Mouse (Mus musculus): ENCODE data around the gene 6030458C11Rik. TPM values are rescaled to one million over a fixed set of nuclear protein-coding genes. Genes with fewer than 3 reads are reported as not detected.
"Not testable (repeated sequence)": the region's sequence is repeated elsewhere in the genome, so short reads cannot be mapped to it uniquely, and the experiment has no call there.

Gene 6030458C11Rik
- polyA plus RNA-seq, 1 experiment from 2014 or later, result 49.6 TPM

DNA sequence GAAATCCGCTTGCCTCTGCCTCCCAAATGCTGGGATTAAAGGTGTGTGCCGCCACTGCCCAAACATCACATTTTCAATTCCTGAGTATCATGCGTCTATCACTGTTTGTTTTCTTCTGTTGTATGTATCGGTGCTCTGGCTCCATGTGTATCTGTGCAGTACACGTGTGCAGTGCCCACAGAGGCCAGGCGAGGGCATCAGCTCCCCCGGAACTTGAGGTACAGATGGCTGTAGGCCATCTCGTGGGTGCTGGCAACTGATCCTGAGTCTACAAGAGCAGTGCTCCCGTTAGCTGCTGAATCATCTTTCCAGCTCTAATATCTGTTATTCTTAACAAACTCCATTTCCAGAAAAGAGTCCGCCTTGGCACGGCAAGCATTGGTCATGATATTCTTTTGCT lies 11.8 kb downstream of the 6030458C11Rik start:
- WGBS, result 94% methylated on average over 11 of the region's 11 CpGs
- Histone ChIP-seq H3K9ac (no peak overlapping the region), H3K4me1 (no peaks in the 10 kb centered on the region), H3K4me3 (no peak overlapping the region), H3K4me2 (replicated peaks) (no peak overlapping the region), H3K27me3 (no peaks in the 10 kb centered on the region), H3K27ac (no peak overlapping the region), H3K9me3 (no peaks in the 10 kb centered on the region), H3K36me3 (peaks cover 87% of the 10 kb centered on the region)
- ATAC-seq (ENCODE audit: insufficient number of reproducible peaks, insufficient read depth, low FRiP score, low TSS enrichment), result no peak

DNA sequence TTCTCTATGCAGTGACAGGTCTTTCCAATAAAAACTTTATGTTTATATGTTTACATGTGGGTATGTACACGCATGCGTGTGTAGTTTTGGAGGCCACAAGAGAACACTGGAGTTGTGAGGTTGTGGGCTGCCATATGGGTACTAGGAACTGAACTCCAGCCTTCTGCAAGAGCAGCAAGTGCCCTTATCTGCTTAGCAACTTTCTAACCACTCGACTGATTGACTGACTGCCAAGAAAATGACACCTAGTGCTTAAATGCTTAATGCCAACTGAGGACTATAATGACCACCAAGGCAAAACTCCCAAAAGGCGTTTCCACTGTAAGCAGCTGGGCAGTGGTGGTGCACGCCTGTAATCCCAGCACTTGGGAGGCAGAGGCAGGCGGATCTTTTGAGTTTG lies 15.1 kb downstream of the 6030458C11Rik start:
- Histone ChIP-seq H3K4me1 (no peaks in the 10 kb centered on the region), H3K9ac (no peak overlapping the region), H3K27ac (no peak overlapping the region), H3K4me2 (replicated peaks) (no peak overlapping the region), H3K4me3 (no peak overlapping the region), H3K27me3 (no peaks in the 10 kb centered on the region), H3K9me3 (no peaks in the 10 kb centered on the region), H3K36me3 (peaks cover 70% of the 10 kb centered on the region)
- no peak for ATAC-seq (ENCODE audit: insufficient number of reproducible peaks, insufficient read depth, low FRiP score, low TSS enrichment)
- 91% methylated on average over 6 of the region's 6 CpGs for WGBS

- H3K9ac ChIP-seq, result no peak overlapping the region
- no peak overlapping the region for H3K27ac ChIP-seq
- H3K9me3 ChIP-seq, result no peaks in the 10 kb centered on the region
- H3K27me3 ChIP-seq, result no peaks in the 10 kb centered on the region
- H3K4me2 ChIP-seq (replicated peaks), result no peak overlapping the region
- no peak for ATAC-seq (ENCODE audit: insufficient number of reproducible peaks, insufficient read depth, low FRiP score, low TSS enrichment)
- H3K4me3 ChIP-seq, result no peak overlapping the region
- H3K4me1 ChIP-seq, result no peaks in the 10 kb centered on the region
- 94% methylated on average over 10 of the region's 10 CpGs for WGBS
- peaks cover 56% of the 10 kb centered on the region for H3K36me3 ChIP-seq
Measured at GRCm38 (mm10) chr15:12807088-12807487, 17.4 kb downstream of the 6030458C11Rik start.

- WGBS, result 86% methylated on average over 4 of the region's 4 CpGs
- ATAC-seq (ENCODE audit: insufficient number of reproducible peaks, insufficient read depth, low FRiP score, low TSS enrichment), result no peak
Measured at GRCm38 (mm10) chr15:12805071-12805470, 19.4 kb downstream of the 6030458C11Rik start.

GRCm38 (mm10) chr15:12801142-12801506 lies 23.3 kb downstream of the 6030458C11Rik start:
- not testable (repeated sequence) for H3K36me3 ChIP-seq; ATAC-seq (ENCODE audit: insufficient number of reproducible peaks, insufficient read depth, low FRiP score, low TSS enrichment)

More at GRCm38 (mm10) chr15:12805071-12805470, 19.4 kb downstream of the 6030458C11Rik start:
- H3K27ac ChIP-seq, result no peak overlapping the region
- no peak overlapping the region for H3K9ac ChIP-seq
- no peaks in the 10 kb centered on the region for H3K27me3 ChIP-seq
- peaks cover 36% of the 10 kb centered on the region for H3K36me3 ChIP-seq
- no peaks in the 10 kb centered on the region for H3K9me3 ChIP-seq
- no peak overlapping the region for H3K4me2 ChIP-seq (replicated peaks)
- H3K4me1 ChIP-seq, result no peaks in the 10 kb centered on the region
- H3K4me3 ChIP-seq, result no peak overlapping the region

DNA sequence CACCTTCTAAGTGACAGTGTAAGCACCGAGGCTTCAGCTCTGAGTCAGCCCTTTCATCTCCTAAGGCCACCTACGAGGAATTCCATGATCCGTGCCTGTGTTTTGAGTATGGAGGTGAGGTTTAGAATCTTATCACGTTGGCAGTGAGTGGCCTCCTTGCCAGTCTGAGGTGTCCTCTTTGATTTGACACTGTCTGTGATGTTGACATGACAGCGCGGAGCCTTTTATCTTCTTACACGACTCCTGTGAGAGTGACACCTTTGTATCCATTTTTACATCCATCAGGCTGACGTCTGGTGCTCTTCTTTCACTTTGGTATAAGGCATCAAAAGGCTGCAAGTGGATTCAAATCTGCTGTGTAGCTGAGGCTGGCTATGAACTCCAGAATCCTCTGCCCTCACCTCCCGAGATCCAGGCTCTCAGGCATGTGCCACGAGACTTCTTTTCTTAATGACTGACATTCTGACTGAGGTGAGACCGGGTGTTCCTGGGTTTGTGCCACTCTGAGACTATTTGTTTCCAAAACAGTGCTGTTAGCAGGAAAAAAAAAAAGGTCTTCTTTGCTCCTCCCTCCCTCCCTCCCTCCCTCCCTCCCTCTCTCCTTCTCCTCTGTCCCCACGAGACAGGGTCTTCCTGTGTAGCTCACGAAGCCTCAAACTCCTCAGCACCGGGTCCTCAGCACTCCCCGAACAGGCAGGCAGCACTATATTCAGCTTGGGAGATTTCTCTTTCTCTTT lies 23.9 kb downstream of the 6030458C11Rik start:
- no peak overlapping the region for H3K4me3 ChIP-seq
- H3K4me2 ChIP-seq (replicated peaks), result no peak overlapping the region
- 46% methylated on average over 15 of the region's 15 CpGs for WGBS
- no peak overlapping the region for H3K9ac ChIP-seq
- no peak overlapping the region for H3K27ac ChIP-seq
- no peaks in the 10 kb centered on the region for H3K4me1 ChIP-seq
- no peaks in the 10 kb centered on the region for H3K36me3 ChIP-seq
- no peaks in the 10 kb centered on the region for H3K9me3 ChIP-seq
- no peaks in the 10 kb centered on the region; the same call in 1 of the 2 replicates for H3K27me3 ChIP-seq
- no peak for ATAC-seq (ENCODE audit: insufficient number of reproducible peaks, insufficient read depth, low FRiP score, low TSS enrichment)

More at GRCm38 (mm10) chr15:12801142-12801506, 23.3 kb downstream of the 6030458C11Rik start:
- not testable (repeated sequence) for H3K4me1 ChIP-seq; H3K9me3 ChIP-seq; H3K27ac ChIP-seq; H3K4me3 ChIP-seq; H3K4me2 ChIP-seq (replicated peaks); H3K27me3 ChIP-seq; H3K9ac ChIP-seq
- 78% methylated on average over 2 of the region's 2 CpGs for WGBS

DNA sequence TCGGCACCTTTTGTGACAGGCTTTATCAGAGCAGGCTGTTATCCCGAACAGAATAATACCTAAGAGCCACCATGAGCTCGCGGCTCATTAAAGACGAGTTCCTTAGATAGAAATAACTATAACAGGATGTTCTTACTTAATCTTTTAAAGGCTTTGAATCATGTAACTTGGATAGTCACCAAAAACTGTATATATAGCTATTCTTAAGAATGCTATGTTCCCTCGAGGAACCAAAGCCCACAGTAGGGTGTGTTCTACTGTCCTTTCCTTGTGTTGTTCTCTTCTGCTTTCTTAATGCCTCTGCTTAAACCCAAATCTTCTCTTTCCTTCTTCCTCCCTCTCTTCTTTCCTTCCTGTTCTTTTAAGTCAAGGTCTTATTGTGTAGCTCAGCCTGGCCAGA lies 26.4 kb downstream of the 6030458C11Rik start:
- 87% methylated on average over 6 of the region's 6 CpGs for WGBS
- Histone ChIP-seq H3K4me3 (no peak overlapping the region), H3K36me3 (no peaks in the 10 kb centered on the region), H3K4me2 (replicated peaks) (no peak overlapping the region), H3K4me1 (no peaks in the 10 kb centered on the region), H3K27ac (no peak overlapping the region), H3K9ac (no peak overlapping the region), H3K9me3 (no peaks in the 10 kb centered on the region), H3K27me3 (no peaks in the 10 kb centered on the region; the same call in 1 of the 2 replicates)
- ATAC-seq (ENCODE audit: insufficient number of reproducible peaks, insufficient read depth, low FRiP score, low TSS enrichment), result no peak

DNA sequence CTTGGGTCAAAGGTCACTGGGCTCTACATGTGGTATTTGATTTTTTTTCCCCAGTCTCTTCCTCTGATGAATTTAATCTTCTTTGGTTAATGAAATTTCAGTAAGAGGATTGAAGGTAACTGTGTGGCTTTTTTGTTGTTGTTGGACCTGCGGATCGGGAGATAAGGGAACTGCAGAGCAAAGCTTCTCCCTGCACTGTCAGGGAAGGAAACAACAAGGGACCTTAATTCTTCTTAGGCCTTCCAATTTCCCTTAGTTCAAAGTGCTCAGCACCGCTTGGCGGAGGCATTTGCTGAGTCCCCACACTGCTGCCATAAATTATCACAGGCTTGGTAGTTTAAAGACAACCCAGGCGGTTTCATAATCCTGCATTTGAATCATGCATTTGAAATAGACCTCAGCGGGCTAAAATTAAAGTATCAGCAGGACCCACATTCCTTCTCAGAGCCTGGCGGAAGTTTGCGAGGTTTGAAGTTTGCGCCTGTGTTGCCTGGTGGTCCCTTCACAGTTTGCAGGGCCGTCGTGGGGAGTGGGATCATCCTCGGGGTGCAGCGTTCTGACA lies 28.5 kb downstream of the 6030458C11Rik start:
- Histone ChIP-seq H3K9ac (no peak overlapping the region), H3K4me1 (no peaks in the 10 kb centered on the region), H3K9me3 (no peaks in the 10 kb centered on the region), H3K27ac (no peak overlapping the region), H3K4me3 (no peak overlapping the region), H3K36me3 (no peaks in the 10 kb centered on the region), H3K4me2 (replicated peaks) (no peak overlapping the region), H3K27me3 (no peaks in the 10 kb centered on the region; the same call in 1 of the 2 replicates)
- WGBS, result 43% methylated on average over 13 of the region's 13 CpGs
- ATAC-seq (ENCODE audit: insufficient number of reproducible peaks, insufficient read depth, low FRiP score, low TSS enrichment), result no peak

- WGBS, result 3% methylated on average over 2 of the region's 2 CpGs
- no peaks in the 10 kb centered on the region for H3K36me3 ChIP-seq
- H3K27ac ChIP-seq, result no peak overlapping the region
- no peaks in the 10 kb centered on the region for H3K4me1 ChIP-seq
- ATAC-seq (ENCODE audit: insufficient number of reproducible peaks, insufficient read depth, low FRiP score, low TSS enrichment), result no peak
- no peaks in the 10 kb centered on the region; the same call in 1 of the 2 replicates for H3K27me3 ChIP-seq
- no peak overlapping the region for H3K9ac ChIP-seq
- no peak overlapping the region for H3K4me2 ChIP-seq (replicated peaks)
- H3K9me3 ChIP-seq, result no peaks in the 10 kb centered on the region
- H3K4me3 ChIP-seq, result no peak overlapping the region
Measured at GRCm38 (mm10) chr15:12795457-12795894, 29.0 kb downstream of the 6030458C11Rik start.

DNA sequence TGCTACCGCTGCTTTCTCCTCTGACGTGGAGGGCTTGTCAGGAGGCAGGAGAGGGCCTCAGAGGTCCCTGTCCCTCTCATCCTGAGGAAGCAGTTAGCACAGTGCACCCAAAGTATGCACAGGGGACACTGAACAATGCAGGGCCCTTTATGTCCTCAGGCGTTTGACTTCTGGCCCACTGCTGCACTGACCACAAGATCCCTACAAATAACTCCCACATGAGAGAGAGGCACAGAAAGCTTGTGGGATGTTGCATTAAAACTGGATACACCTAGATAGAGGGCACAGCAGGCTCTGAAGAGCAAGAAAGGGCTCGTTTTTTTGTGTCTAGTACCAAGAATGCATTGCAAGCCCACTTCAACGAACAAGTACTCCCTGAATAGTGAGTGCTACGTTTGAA lies 30.1 kb downstream of the 6030458C11Rik start:
- WGBS, result 52% methylated on average over 6 of the region's 6 CpGs

DNA sequence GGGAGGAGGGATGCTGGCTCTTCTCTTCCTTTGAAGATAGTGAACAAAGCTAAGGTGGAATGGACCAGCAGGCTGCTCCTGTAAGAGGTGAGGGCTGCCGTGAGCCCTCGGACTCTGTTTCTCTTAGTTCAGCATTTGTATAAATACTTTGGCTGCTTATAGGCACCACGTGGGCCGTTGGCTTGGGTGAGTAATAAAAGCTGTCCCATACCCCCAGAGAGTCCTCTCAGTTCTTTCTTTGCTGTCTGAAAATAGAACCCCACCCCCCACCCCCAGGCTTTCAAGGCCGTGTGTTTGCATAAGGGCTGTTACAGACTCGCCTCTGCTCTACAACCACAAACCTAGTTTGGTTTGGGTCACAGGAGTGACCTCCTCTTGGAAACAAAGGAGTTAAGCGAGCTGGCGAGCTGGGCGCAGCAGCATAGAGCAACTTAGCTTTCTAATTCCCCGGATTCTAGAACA lies 35.0 kb downstream of the 6030458C11Rik start:
- no peak overlapping the region; the same call in 1 of the 2 replicates for H3K4me2 ChIP-seq (replicated peaks)
- no peak overlapping the region for H3K27ac ChIP-seq
- no peaks in the 10 kb centered on the region for H3K27me3 ChIP-seq
- 27% methylated on average over 10 of the region's 10 CpGs for WGBS
- no peaks in the 10 kb centered on the region for H3K9me3 ChIP-seq
- no peak overlapping the region for H3K9ac ChIP-seq
- no peaks in the 10 kb centered on the region; the same call in 1 of the 2 replicates for H3K4me1 ChIP-seq
- no peaks in the 10 kb centered on the region for H3K36me3 ChIP-seq
- no peak overlapping the region for H3K4me3 ChIP-seq
- no peak for ATAC-seq (ENCODE audit: insufficient number of reproducible peaks, insufficient read depth, low FRiP score, low TSS enrichment)

More for the DNA sequence above, 30.1 kb downstream of the 6030458C11Rik start:
- Histone ChIP-seq H3K36me3 (no peaks in the 10 kb centered on the region), H3K4me1 (no peaks in the 10 kb centered on the region; the same call in 1 of the 2 replicates), H3K4me2 (replicated peaks) (no peak overlapping the region), H3K4me3 (no peak overlapping the region), H3K27ac (no peak overlapping the region), H3K27me3 (no peaks in the 10 kb centered on the region; the same call in 1 of the 2 replicates), H3K9ac (no peak overlapping the region), H3K9me3 (no peaks in the 10 kb centered on the region)
- no peak for ATAC-seq (ENCODE audit: insufficient number of reproducible peaks, insufficient read depth, low FRiP score, low TSS enrichment)

GRCm38 (mm10) chr15:12788536-12788935 lies 35.9 kb downstream of the 6030458C11Rik start:
- no peaks in the 10 kb centered on the region for H3K9me3 ChIP-seq
- no peak overlapping the region for H3K27ac ChIP-seq
- H3K4me1 ChIP-seq, result no peaks in the 10 kb centered on the region; the same call in 1 of the 2 replicates
- no peaks in the 10 kb centered on the region for H3K36me3 ChIP-seq
- H3K4me2 ChIP-seq (replicated peaks), result no peak overlapping the region
- H3K9ac ChIP-seq, result no peak overlapping the region
- WGBS, result 81% methylated on average over 5 of the region's 5 CpGs
- ATAC-seq (ENCODE audit: insufficient number of reproducible peaks, insufficient read depth, low FRiP score, low TSS enrichment), result no peak
- no peak overlapping the region for H3K4me3 ChIP-seq
- no peaks in the 10 kb centered on the region for H3K27me3 ChIP-seq

Data from embryonic facial prominence, embryonic 12.5 days (tissue).